Mouse (Mus musculus): Measurements from ENCODE around the gene Btbd2. TPM values are rescaled to one million over a fixed set of nuclear protein-coding genes. Genes with fewer than 3 reads are reported as not detected.
"Not testable (repeated sequence)": the region's sequence is repeated elsewhere in the genome, so short reads cannot be mapped to it uniquely, and the experiment has no call there.

The Btbd2 gene
- polyA plus RNA-seq, 1 experiment from 2014 or later = 54.9 TPM

GRCm38 (mm10) chr10:80606737-80607350, 50.0 kb downstream of the Btbd2 start:
- ATAC-seq = no peak
- Histone ChIP-seq H3K27me3 (replicated peaks) (no peaks in the 10 kb centered on the region), H3K4me3 (replicated peaks) (no peak overlapping the region), H3K27ac (no peak overlapping the region), H3K4me2 (replicated peaks) (no peak overlapping the region), H3K9ac (no peak overlapping the region), H3K9me3 (no peaks in the 10 kb centered on the region), H3K36me3 (peaks cover 46% of the 10 kb centered on the region), H3K4me1 (replicated peaks) (peaks cover 26% of the 10 kb centered on the region)
- 94% methylated on average over 34 of the region's 34 CpGs for WGBS

GRCm38 (mm10) chr10:80606306-80606705, 50.6 kb downstream of the Btbd2 start:
- no peak overlapping the region for H3K4me2 ChIP-seq (replicated peaks)
- no peak overlapping the region for H3K9ac ChIP-seq
- H3K36me3 ChIP-seq = peaks cover 45% of the 10 kb centered on the region
- no peaks in the 10 kb centered on the region for H3K27me3 ChIP-seq (replicated peaks)
- ATAC-seq = peak; percentile 13; the same call in 1 of the 2 replicates
- WGBS = 76% methylated on average over 23 of the region's 23 CpGs
- peaks cover 26% of the 10 kb centered on the region for H3K4me1 ChIP-seq (replicated peaks)
- no peak overlapping the region for H3K27ac ChIP-seq
- no peaks in the 10 kb centered on the region for H3K9me3 ChIP-seq
- H3K4me3 ChIP-seq (replicated peaks) = no peak overlapping the region

- not testable (repeated sequence) for H3K27me3 ChIP-seq (replicated peaks); H3K4me3 ChIP-seq (replicated peaks); H3K9ac ChIP-seq; H3K4me2 ChIP-seq (replicated peaks); H3K9me3 ChIP-seq; H3K27ac ChIP-seq; ATAC-seq
- WGBS = 83% methylated on average over 4 of the region's 4 CpGs
- H3K4me1 ChIP-seq (replicated peaks) = peaks cover 26% of the 10 kb centered on the region
- peaks cover 42% of the 10 kb centered on the region for H3K36me3 ChIP-seq
Measured at GRCm38 (mm10) chr10:80605721-80606120, 51.1 kb downstream of the Btbd2 start, which contains the start of gene Gm49322. TSS of gene Gm49322 (plus strand) at chr10:80606021.

- peaks cover 40% of the 10 kb centered on the region for H3K36me3 ChIP-seq
- no peak overlapping the region for H3K27ac ChIP-seq
- H3K4me2 ChIP-seq (replicated peaks) = no peak overlapping the region
- no peak overlapping the region for H3K4me3 ChIP-seq (replicated peaks)
- 94% methylated on average over 2 of the region's 2 CpGs for WGBS
- H3K9me3 ChIP-seq = no peaks in the 10 kb centered on the region
- H3K27me3 ChIP-seq (replicated peaks) = no peaks in the 10 kb centered on the region
- H3K4me1 ChIP-seq (replicated peaks) = peaks cover 26% of the 10 kb centered on the region
- ATAC-seq = no peak
- no peak overlapping the region for H3K9ac ChIP-seq
Measured at GRCm38 (mm10) chr10:80604988-80605387, 51.9 kb downstream of the Btbd2 start.

- Histone ChIP-seq H3K9me3 (no peaks in the 10 kb centered on the region), H3K27ac (peak overlapping the region; percentile 93; the same call in 1 of the 2 replicates), H3K4me1 (replicated peaks) (peaks cover 26% of the 10 kb centered on the region), H3K4me3 (replicated peaks) (peak overlapping the region; percentile 82), H3K9ac (peak overlapping the region; percentile 75), H3K27me3 (replicated peaks) (no peaks in the 10 kb centered on the region), H3K4me2 (replicated peaks) (peak overlapping the region; percentile 69), H3K36me3 (peaks cover 31% of the 10 kb centered on the region)
- ATAC-seq = peak; percentile 23; the same call in 1 of the 2 replicates
- WGBS = 81% methylated on average over 7 of the region's 7 CpGs
Measured at GRCm38 (mm10) chr10:80604001-80604509, 52.8 kb downstream of the Btbd2 start.

GRCm38 (mm10) chr10:80603364-80603763, 53.5 kb downstream of the Btbd2 start:
- no peaks in the 10 kb centered on the region for H3K9me3 ChIP-seq
- WGBS = 27% methylated on average over 7 of the region's 7 CpGs
- H3K9ac ChIP-seq = peak overlapping the region; percentile 75
- H3K4me2 ChIP-seq (replicated peaks) = peak overlapping the region; percentile 69
- H3K36me3 ChIP-seq = peaks cover 24% of the 10 kb centered on the region
- peak overlapping the region; percentile 93 for H3K27ac ChIP-seq
- peak; percentile 23 for ATAC-seq
- no peaks in the 10 kb centered on the region for H3K27me3 ChIP-seq (replicated peaks)
- H3K4me3 ChIP-seq (replicated peaks) = peak overlapping the region; percentile 82
- peaks cover 26% of the 10 kb centered on the region for H3K4me1 ChIP-seq (replicated peaks)

- Histone ChIP-seq H3K4me3 (replicated peaks) (peak within 1 kb of the TSS; percentile 82), H3K4me1 (replicated peaks) (peaks cover 26% of the 10 kb centered on the region), H3K9ac (peak within 1 kb of the TSS; percentile 75), H3K36me3 (peaks cover 18% of the 10 kb centered on the region), H3K27me3 (replicated peaks) (no peaks in the 10 kb centered on the region), H3K27ac (peak within 1 kb of the TSS; percentile 93), H3K9me3 (no peaks in the 10 kb centered on the region), H3K4me2 (replicated peaks) (peak within 1 kb of the TSS; percentile 69)
- peak; percentile 94 for ATAC-seq
- under 1% methylated on average over 54 of the region's 54 CpGs for WGBS
Measured at GRCm38 (mm10) chr10:80602698-80603325, 54.1 kb downstream of the Btbd2 start, which contains the start of the genes Scamp4 and Adat3. TSS of gene Scamp4 (plus strand) at chr10:80602872. TSS of gene Adat3 (plus strand) at chr10:80602880.

- Histone ChIP-seq H3K27me3 (replicated peaks) (no peaks in the 10 kb centered on the region), H3K4me1 (replicated peaks) (no peaks in the 10 kb centered on the region), H3K9ac (no peak overlapping the region), H3K4me3 (replicated peaks) (no peak overlapping the region), H3K9me3 (no peaks in the 10 kb centered on the region), H3K4me2 (replicated peaks) (no peak overlapping the region), H3K27ac (no peak overlapping the region), H3K36me3 (no peaks in the 10 kb centered on the region)
- 48% methylated on average over 4 of the region's 4 CpGs for WGBS
- no peak for ATAC-seq
Measured at GRCm38 (mm10) chr10:80596318-80596717, 60.6 kb downstream of the Btbd2 start.

Other genes starting within 250 kb of the Btbd2 start
- 91.7 and 94.2 TPM in 2 replicates for gene Tcf3, start 223.4 kb downstream of the Btbd2 start, polyA plus RNA-seq (2015; fragmentation: Nextera tagmentation; extraction: Ambion mirVana)
- 0.06 and 0.10 TPM in 2 replicates for gene Onecut3, start 162.2 kb downstream of the Btbd2 start, polyA plus RNA-seq (2015; fragmentation: Nextera tagmentation; extraction: Ambion mirVana)
- gene Atp8b3, start 117.9 kb downstream of the Btbd2 start, polyA plus RNA-seq (2015; fragmentation: Nextera tagmentation; extraction: Ambion mirVana) = 0.09 and 0.19 TPM in 2 replicates
- gene Rexo1, start 95.5 kb downstream of the Btbd2 start, polyA plus RNA-seq (2015; fragmentation: Nextera tagmentation; extraction: Ambion mirVana) = 23.6 and 25.0 TPM in 2 replicates
- gene Klf16, start 79.8 kb downstream of the Btbd2 start, polyA plus RNA-seq (2015; fragmentation: Nextera tagmentation; extraction: Ambion mirVana) = 8.3 TPM in 2 replicates
- gene Abhd17a, start 66.7 kb downstream of the Btbd2 start, polyA plus RNA-seq (2015; fragmentation: Nextera tagmentation; extraction: Ambion mirVana) = 95.7 and 101 TPM in 2 replicates
- 105 and 114 TPM in 2 replicates for gene Scamp4, start 54.2 kb downstream of the Btbd2 start, polyA plus RNA-seq (2015; fragmentation: Nextera tagmentation; extraction: Ambion mirVana)
- 6.4 and 6.6 TPM in 2 replicates for gene Adat3, start 54.2 kb downstream of the Btbd2 start, polyA plus RNA-seq (2015; fragmentation: Nextera tagmentation; extraction: Ambion mirVana)
- gene Gm49322, start 51.0 kb downstream of the Btbd2 start, polyA plus RNA-seq (2015; fragmentation: Nextera tagmentation; extraction: Ambion mirVana) = 3.9 and 4.1 TPM in 2 replicates
- 134 and 152 TPM in 2 replicates for gene Csnk1g2, start 34.2 kb downstream of the Btbd2 start, polyA plus RNA-seq (2015; fragmentation: Nextera tagmentation; extraction: Ambion mirVana)
- gene Mknk2, start 21.0 kb upstream of the Btbd2 start, polyA plus RNA-seq (2015; fragmentation: Nextera tagmentation; extraction: Ambion mirVana) = 68.8 and 73.0 TPM in 2 replicates
- 40.4 and 43.0 TPM in 2 replicates for gene Mob3a, start 44.9 kb upstream of the Btbd2 start, polyA plus RNA-seq (2015; fragmentation: Nextera tagmentation; extraction: Ambion mirVana)
- 22.3 and 26.5 TPM in 2 replicates for gene Izumo4, start 45.1 kb upstream of the Btbd2 start, polyA plus RNA-seq (2015; fragmentation: Nextera tagmentation; extraction: Ambion mirVana)
- 70.5 and 71.4 TPM in 2 replicates for gene Ap3d1, start 85.2 kb upstream of the Btbd2 start, polyA plus RNA-seq (2015; fragmentation: Nextera tagmentation; extraction: Ambion mirVana)
- gene Dot1l, start 98.1 kb upstream of the Btbd2 start, polyA plus RNA-seq (2015; fragmentation: Nextera tagmentation; extraction: Ambion mirVana) = 12.0 and 14.2 TPM in 2 replicates
- gene Sf3a2, start 141.1 kb upstream of the Btbd2 start, polyA plus RNA-seq (2015; fragmentation: Nextera tagmentation; extraction: Ambion mirVana) = 63.7 and 69.7 TPM in 2 replicates
- gene Plekhj1, start 141.6 kb upstream of the Btbd2 start, polyA plus RNA-seq (2015; fragmentation: Nextera tagmentation; extraction: Ambion mirVana) = 132 and 133 TPM in 2 replicates
- not detected in 2 replicates for gene Amh, start 148.2 kb upstream of the Btbd2 start, polyA plus RNA-seq (2015; fragmentation: Nextera tagmentation; extraction: Ambion mirVana)
- gene Jsrp1, start 156.4 kb upstream of the Btbd2 start, polyA plus RNA-seq (2015; fragmentation: Nextera tagmentation; extraction: Ambion mirVana) = 0.88 and 1.2 TPM in 2 replicates
- 1,393 and 1,601 TPM in 2 replicates for gene Oaz1, start 169.6 kb upstream of the Btbd2 start, polyA plus RNA-seq (2015; fragmentation: Nextera tagmentation; extraction: Ambion mirVana)
- gene Lingo3, start 187.0 kb upstream of the Btbd2 start, polyA plus RNA-seq (2015; fragmentation: Nextera tagmentation; extraction: Ambion mirVana) = 0.05 and 0.09 TPM in 2 replicates
- gene Lsm7, start 198.1 kb upstream of the Btbd2 start, polyA plus RNA-seq (2015; fragmentation: Nextera tagmentation; extraction: Ambion mirVana) = 270 and 286 TPM in 2 replicates
- gene Sppl2b, start 198.2 kb upstream of the Btbd2 start, polyA plus RNA-seq (2015; fragmentation: Nextera tagmentation; extraction: Ambion mirVana) = 34.8 and 37.8 TPM in 2 replicates
- 0.05 TPM in 1 of 2 replicates, not detected in the other for gene Tmprss9, start 214.8 kb upstream of the Btbd2 start, polyA plus RNA-seq (2015; fragmentation: Nextera tagmentation; extraction: Ambion mirVana)
- gene Timm13, start 243.9 kb upstream of the Btbd2 start, polyA plus RNA-seq (2015; fragmentation: Nextera tagmentation; extraction: Ambion mirVana) = 363 and 364 TPM in 2 replicates